ENCODE assay signal across 10 mouse cellular contexts in the genomic region with DNA sequence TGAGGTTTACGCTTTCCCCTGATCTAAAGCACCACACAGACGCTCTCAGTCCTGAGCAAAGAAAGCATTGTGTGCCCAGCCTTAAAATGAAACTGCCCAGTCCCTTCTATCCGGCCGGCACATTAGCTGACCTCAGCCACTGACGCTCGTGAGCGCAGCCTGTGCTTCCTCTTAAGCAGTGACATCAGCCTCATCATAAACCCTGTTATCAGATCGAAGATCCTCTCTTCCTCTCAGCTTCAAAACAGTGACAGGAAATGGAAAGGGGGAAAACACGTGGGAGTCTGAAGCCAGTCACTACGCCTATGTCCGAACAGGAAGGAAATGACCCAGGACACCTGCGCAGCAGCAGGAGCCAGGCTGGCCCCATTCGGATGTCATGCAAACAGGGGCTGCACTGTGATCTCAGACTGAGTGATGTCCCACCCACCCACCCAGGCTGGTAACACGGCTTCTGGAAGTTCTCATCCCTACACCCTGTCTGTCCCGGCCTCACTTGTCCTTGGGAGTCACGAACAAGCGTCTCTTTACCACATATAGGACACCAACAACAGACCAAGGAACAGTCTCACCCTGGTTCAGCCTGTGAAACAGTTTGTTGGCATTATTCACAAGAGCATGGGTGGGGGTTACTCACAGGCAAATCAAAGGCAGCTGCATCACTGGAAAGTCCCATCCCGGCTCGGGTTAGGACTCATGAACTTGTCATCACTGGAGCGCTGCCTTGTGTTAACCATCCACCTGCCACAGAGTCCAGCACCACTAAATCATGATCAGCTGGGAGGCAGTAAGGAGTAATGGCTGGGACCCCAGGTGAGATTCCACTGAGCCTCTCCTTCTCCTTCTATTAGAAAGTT. TPM values are rescaled to one million over a fixed set of nuclear protein-coding genes. Genes with fewer than 3 reads are reported as not detected.
DNase-seq lines count a peak whose midpoint lies in the region; ATAC-seq lines count a peak whose summit lies in the region.
"Had no signal": no experiment of that assay in that cellular context is flagged by ENCODE, and none has a peak within 500 bp of the region (broad histone marks: within the 10 kb centered on the region; RNA-seq: fewer than 3 reads in every experiment).

No protein-coding gene starts in this region.

- peak; percentile 17 for DNase-seq in gastrocnemius, postnatal 14 days
- DNase-seq in gastrocnemius, postnatal 36 days: no peak
- peak; percentile 28 to 30 for DNase-seq in kidney, adult 8-10 months
- peak; percentile 62 for DNase-seq in lung, postnatal 14 days
- DNase-seq in frontal cortex, adult 2 months (ENCODE audit: extremely low spot score in 1 of 2, low spot score in 1 of 2): no peak
- no peak for DNase-seq in right cerebral cortex, postnatal 4 days

- H3K4me1 ChIP-seq in midbrain, embryonic 13.5 days (replicated peaks): no peaks in the 10 kb centered on the region
- H3K4me1 ChIP-seq: liver, embryonic 15.5 days had no signal

- H3K9me3 ChIP-seq in midbrain, embryonic 13.5 days: no peaks in the 10 kb centered on the region
- H3K9me3 ChIP-seq: liver, embryonic 15.5 days had no signal

- no peak overlapping the region for H3K4me2 ChIP-seq in midbrain, embryonic 13.5 days (replicated peaks)
- H3K4me2 ChIP-seq: liver, embryonic 15.5 days had no signal

- H3K27ac ChIP-seq in midbrain, embryonic 13.5 days: no peak overlapping the region
- H3K27ac ChIP-seq: liver, embryonic 15.5 days had no signal

- no peaks in the 10 kb centered on the region for H3K27me3 ChIP-seq in midbrain, embryonic 13.5 days

- intact Hi-C loops in gastrocnemius, postnatal 14 days (cut with DNase I; ENCODE audit: low total_unique reads): no loop called here
- intact Hi-C loops in gastrocnemius, postnatal 36 days (cut with DNase I): no loop called here

- ATAC-seq in granulocyte monocyte progenitor cell, adult 5-6 weeks (replicated peaks; ENCODE audit: poor library complexity, severe bottlenecking): peak; percentile 89
- no peak for ATAC-seq in midbrain, embryonic 13.5 days

- WGBS in midbrain, embryonic 13.5 days: 79% methylated on average over 20 of the region's 20 CpGs

- no peak overlapping the region for H3K4me3 ChIP-seq in midbrain, embryonic 13.5 days (replicated peaks)
- H3K4me3 ChIP-seq: liver, embryonic 15.5 days had no signal

- H3K36me3 ChIP-seq in midbrain, embryonic 13.5 days: no peaks in the 10 kb centered on the region
- H3K36me3 ChIP-seq: liver, embryonic 15.5 days had no signal

- H3K9ac ChIP-seq in midbrain, embryonic 13.5 days (replicated peaks): no peak overlapping the region
- H3K9ac ChIP-seq: liver, embryonic 15.5 days had no signal

RNA-seq across cellular contexts. Expression of gene Cldn5, which starts 43.3 kb away (rescaled TPM):
- total RNA-seq in gastrocnemius, postnatal 14 days (2021): 10 to 100 TPM; 31.4 to 38.9 TPM
- total RNA-seq in gastrocnemius, postnatal 36 days (2021): 10 to 100 TPM in 1 of 2 experiments, 1 to 10 TPM in 1; 9.5 to 13.5 TPM
- not detected in 2 replicates for total RNA-seq in granulocyte monocyte progenitor cell, adult 5-6 weeks (2014; fragmentation: Nextera tagmentation)
- not detected in 2 replicates for total RNA-seq in granulocyte monocyte progenitor cell, adult 5-6 weeks (2017)
- 105 and 107 TPM in 2 replicates for polyA plus RNA-seq in frontal cortex, adult 2 months (2012; rRNA removed)
- polyA plus RNA-seq in midbrain, embryonic 13.5 days (2015; fragmentation: Nextera tagmentation; extraction: Ambion mirVana): 59.1 and 68.2 TPM in 2 replicates
- total RNA-seq: MEL had no signal

Comparison
In these comparisons a context has a peak if more than half of its experiments do, and no peak if none do; other contexts are left out.
1. DNase-seq: peak in gastrocnemius, postnatal 14 days (single experiment), kidney, adult 8-10 months (2 of 2) and lung, postnatal 14 days (single experiment); none in gastrocnemius, postnatal 36 days (0 of 2), frontal cortex, adult 2 months (0 of 2) and right cerebral cortex, postnatal 4 days (single experiment).
2. RNA of gene Cldn5, which starts 43.3 kb away (total RNA-seq): 31.4 to 38.9 TPM in gastrocnemius, postnatal 14 days and 9.5 to 13.5 TPM in gastrocnemius, postnatal 36 days; not detected in granulocyte monocyte progenitor cell, adult 5-6 weeks; every median in the first group is over 10 times any median in the second.